11 mouse cellular contexts compared by ENCODE assay signal in genomic region chr10:80835617-80836016, GRCm38 (mm10). TPM values are rescaled to one million over a fixed set of nuclear protein-coding genes. Genes with fewer than 3 reads are reported as not detected.
A peak's percentile ranks its signal among the peaks of the same experiment; 100 is the strongest.
DNase-seq lines count a peak whose midpoint lies in the region; ATAC-seq and TF ChIP-seq lines count a peak whose summit lies in the region.
"Had no signal": no experiment of that assay in that cellular context is flagged by ENCODE, and none has a peak within 500 bp of the region (broad histone marks: within the 10 kb centered on the region; RNA-seq: fewer than 3 reads in every experiment).

No protein-coding gene starts in this region.

- no peaks in the 10 kb centered on the region for H3K27me3 ChIP-seq in forebrain, postnatal 0 days (ENCODE audit: insufficient read depth, low read length)
- H3K27me3 ChIP-seq in forebrain, embryonic 15.5 days = peaks cover 18% of the 10 kb centered on the region
- peaks cover 29% of the 10 kb centered on the region for H3K27me3 ChIP-seq in neural tube, embryonic 11.5 days (ENCODE audit: control insufficient read depth, insufficient read depth, low read length)
- H3K27me3 ChIP-seq in hindbrain, embryonic 14.5 days (ENCODE audit: control insufficient read depth, insufficient read depth, low read length) = peaks cover 36% of the 10 kb centered on the region
- peaks cover 42% of the 10 kb centered on the region for H3K27me3 ChIP-seq in neural tube, embryonic 13.5 days

- no peak for TF ChIP-seq CTCF in forebrain, postnatal 0 days (IDR thresholded peaks at IDR 0.05; ENCODE audit: low read depth)

- no peak overlapping the region for H3K4me3 ChIP-seq in forebrain, postnatal 0 days (ENCODE audit: low read depth, low read length)
- no peak overlapping the region for H3K4me3 ChIP-seq in forebrain, embryonic 15.5 days
- H3K4me3 ChIP-seq in neural tube, embryonic 11.5 days (ENCODE audit: low read depth, low read length) = 0 out of 2 replicates have a peak overlapping the region, but pooled peaks have one; percentile 3
- H3K4me3 ChIP-seq in hindbrain, embryonic 14.5 days (replicated peaks; ENCODE audit: low read length) = peak overlapping the region; percentile 5; the same call in 1 of the 2 replicates
- H3K4me3 ChIP-seq in neural tube, embryonic 13.5 days = no peak overlapping the region

- peaks cover 23% of the 10 kb centered on the region for H3K36me3 ChIP-seq in forebrain, postnatal 0 days (ENCODE audit: insufficient read depth)
- 0 out of 2 replicates have a peak, but pooled peaks cover 4% of the 10 kb centered on the region for H3K36me3 ChIP-seq in forebrain, embryonic 15.5 days
- H3K36me3 ChIP-seq in neural tube, embryonic 11.5 days (ENCODE audit: control insufficient read depth, insufficient read depth, low read length) = no peaks in the 10 kb centered on the region
- H3K36me3 ChIP-seq in hindbrain, embryonic 14.5 days (replicated peaks; ENCODE audit: control insufficient read depth, insufficient read depth) = peaks cover 17% of the 10 kb centered on the region; the same call in 1 of the 2 replicates
- peaks cover 16% of the 10 kb centered on the region for H3K36me3 ChIP-seq in neural tube, embryonic 13.5 days

- no peak overlapping the region for H3K27ac ChIP-seq in forebrain, postnatal 0 days (ENCODE audit: low read depth, low read length)
- no peak overlapping the region for H3K27ac ChIP-seq in forebrain, embryonic 15.5 days (replicated peaks)
- no peak overlapping the region for H3K27ac ChIP-seq in neural tube, embryonic 11.5 days (ENCODE audit: low read depth, low read length)
- no peak overlapping the region for H3K27ac ChIP-seq in hindbrain, embryonic 14.5 days
- H3K27ac ChIP-seq in neural tube, embryonic 13.5 days (replicated peaks) = no peak overlapping the region

- 0 out of 2 replicates have a peak, but pooled peaks have one; percentile 11 for ATAC-seq in forebrain, postnatal 0 days
- no peak for ATAC-seq in forebrain, embryonic 15.5 days (replicated peaks)
- ATAC-seq in neural tube, embryonic 11.5 days (ENCODE audit: insufficient read depth, low FRiP score, low TSS enrichment) = no peak
- ATAC-seq in hindbrain, embryonic 14.5 days (ENCODE audit: low FRiP score) = no peak
- no peak for ATAC-seq in neural tube, embryonic 13.5 days (ENCODE audit: low read depth)

- no peaks in the 10 kb centered on the region for H3K9me3 ChIP-seq in forebrain, postnatal 0 days (ENCODE audit: low read length)
- H3K9me3 ChIP-seq in forebrain, embryonic 15.5 days = no peaks in the 10 kb centered on the region
- no peaks in the 10 kb centered on the region for H3K9me3 ChIP-seq in neural tube, embryonic 11.5 days (ENCODE audit: control insufficient read depth, low read length)
- H3K9me3 ChIP-seq in hindbrain, embryonic 14.5 days (ENCODE audit: control insufficient read depth, low read length) = no peaks in the 10 kb centered on the region
- no peaks in the 10 kb centered on the region; the same call in 1 of the 2 replicates for H3K9me3 ChIP-seq in neural tube, embryonic 13.5 days

- no peak overlapping the region for H3K9ac ChIP-seq in forebrain, postnatal 0 days
- no peak overlapping the region for H3K9ac ChIP-seq in forebrain, embryonic 15.5 days (replicated peaks)
- no peak overlapping the region for H3K9ac ChIP-seq in neural tube, embryonic 11.5 days (ENCODE audit: low read length)
- H3K9ac ChIP-seq in hindbrain, embryonic 14.5 days = peak overlapping the region; percentile 16; the same call in 1 of the 2 replicates
- 0 out of 2 replicates have a peak overlapping the region, but pooled peaks have one; percentile 8 for H3K9ac ChIP-seq in neural tube, embryonic 13.5 days

- no peak for DNase-seq in forebrain, postnatal 0 days
- DNase-seq in neural tube, embryonic 11.5 days (ENCODE audit: low spot score) = no peak
- no peak for DNase-seq in neural tube, embryonic 10.5 days (ENCODE audit: extremely low spot score, low spot score)
- no peak for DNase-seq in hindbrain, embryonic 14.5 days (ENCODE audit: low spot score)
- no peak for DNase-seq in layer of hippocampus, adult 11-12 months (ENCODE audit: low spot score)
- DNase-seq in kidney, postnatal 25 days = no peak
- DNase-seq: adrenal gland, adult 2 months; gastrocnemius, postnatal 14 days; thymus, postnatal 14 days had no signal

- no peak overlapping the region for H3K4me2 ChIP-seq in forebrain, postnatal 0 days (ENCODE audit: low read depth)
- H3K4me2 ChIP-seq in forebrain, embryonic 15.5 days (replicated peaks) = no peak overlapping the region
- no peak overlapping the region for H3K4me2 ChIP-seq in neural tube, embryonic 11.5 days (ENCODE audit: low read depth)
- peak overlapping the region; percentile 19 for H3K4me2 ChIP-seq in hindbrain, embryonic 14.5 days (replicated peaks)
- H3K4me2 ChIP-seq in neural tube, embryonic 13.5 days = peak overlapping the region; percentile 27

- no peaks in the 10 kb centered on the region for H3K4me1 ChIP-seq in forebrain, postnatal 0 days (ENCODE audit: insufficient read depth)
- H3K4me1 ChIP-seq in forebrain, embryonic 15.5 days = no peaks in the 10 kb centered on the region
- peaks cover 7% of the 10 kb centered on the region; the same call in 1 of the 2 replicates for H3K4me1 ChIP-seq in neural tube, embryonic 11.5 days (ENCODE audit: control insufficient read depth, insufficient read depth, low read length)
- no peaks in the 10 kb centered on the region for H3K4me1 ChIP-seq in hindbrain, embryonic 14.5 days (replicated peaks; ENCODE audit: control insufficient read depth, insufficient read depth, low read length)
- peaks cover 19% of the 10 kb centered on the region for H3K4me1 ChIP-seq in neural tube, embryonic 13.5 days (replicated peaks)

- 63% methylated on average over 30 of the region's 30 CpGs for WGBS in forebrain, postnatal 0 days
- WGBS in forebrain, embryonic 15.5 days = 62% methylated on average over 30 of the region's 30 CpGs
- WGBS in neural tube, embryonic 11.5 days = 53% methylated on average over 30 of the region's 30 CpGs
- WGBS in hindbrain, embryonic 14.5 days = 38% methylated on average over 30 of the region's 30 CpGs
- 45% methylated on average over 30 of the region's 30 CpGs for WGBS in neural tube, embryonic 13.5 days

RNA-seq across cellular contexts. Expression of gene Lingo3, which starts 8.2 kb away (rescaled TPM):
- 23.3 and 23.7 TPM in 2 replicates for total RNA-seq in forebrain, postnatal 0 days (2014; rRNA removed)
- 18.5 and 20.3 TPM in 2 replicates for polyA plus RNA-seq in forebrain, postnatal 0 days (2015; fragmentation: Nextera tagmentation; extraction: Ambion mirVana)
- 4.4 and 5.5 TPM in 2 replicates for polyA plus RNA-seq in forebrain, embryonic 15.5 days (2015; fragmentation: Nextera tagmentation; extraction: Ambion mirVana)
- polyA plus RNA-seq in neural tube, embryonic 11.5 days (2014; fragmentation: Nextera tagmentation; extraction: Ambion mirVana) = 0.40 and 0.66 TPM in 2 replicates
- 9.9 and 14.3 TPM in 2 replicates for polyA plus RNA-seq in hindbrain, embryonic 14.5 days (2014; fragmentation: Nextera tagmentation; extraction: Ambion mirVana)
- polyA plus RNA-seq in neural tube, embryonic 13.5 days (2015; fragmentation: Nextera tagmentation; extraction: Ambion mirVana) = 2.3 and 3.2 TPM in 2 replicates

RNA-seq across cellular contexts. Expression of gene Oaz1, which starts 9.2 kb away (rescaled TPM):
- 1,019 and 1,040 TPM in 2 replicates for total RNA-seq in forebrain, postnatal 0 days (2014; rRNA removed)
- polyA plus RNA-seq in forebrain, postnatal 0 days (2015; fragmentation: Nextera tagmentation; extraction: Ambion mirVana) = 1,146 and 1,244 TPM in 2 replicates
- polyA plus RNA-seq in forebrain, embryonic 15.5 days (2015; fragmentation: Nextera tagmentation; extraction: Ambion mirVana) = 1,419 and 1,463 TPM in 2 replicates
- polyA plus RNA-seq in neural tube, embryonic 11.5 days (2014; fragmentation: Nextera tagmentation; extraction: Ambion mirVana) = 1,810 and 1,847 TPM in 2 replicates
- polyA plus RNA-seq in hindbrain, embryonic 14.5 days (2014; fragmentation: Nextera tagmentation; extraction: Ambion mirVana) = 1,195 and 1,204 TPM in 2 replicates
- polyA plus RNA-seq in neural tube, embryonic 13.5 days (2015; fragmentation: Nextera tagmentation; extraction: Ambion mirVana) = 1,173 and 1,183 TPM in 2 replicates

RNA-seq across cellular contexts. Expression of gene Lsm7, which starts 19.4 kb away (rescaled TPM):
- 158 and 292 TPM in 2 replicates for total RNA-seq in forebrain, postnatal 0 days (2014; rRNA removed)
- 306 and 392 TPM in 2 replicates for polyA plus RNA-seq in forebrain, postnatal 0 days (2015; fragmentation: Nextera tagmentation; extraction: Ambion mirVana)
- polyA plus RNA-seq in forebrain, embryonic 15.5 days (2015; fragmentation: Nextera tagmentation; extraction: Ambion mirVana) = 268 and 279 TPM in 2 replicates
- polyA plus RNA-seq in neural tube, embryonic 11.5 days (2014; fragmentation: Nextera tagmentation; extraction: Ambion mirVana) = 305 and 307 TPM in 2 replicates
- 241 and 287 TPM in 2 replicates for polyA plus RNA-seq in hindbrain, embryonic 14.5 days (2014; fragmentation: Nextera tagmentation; extraction: Ambion mirVana)
- 199 and 218 TPM in 2 replicates for polyA plus RNA-seq in neural tube, embryonic 13.5 days (2015; fragmentation: Nextera tagmentation; extraction: Ambion mirVana)

RNA-seq across cellular contexts. Expression of gene Sppl2b, which starts 19.5 kb away (rescaled TPM):
- 79.2 and 90.3 TPM in 2 replicates for total RNA-seq in forebrain, postnatal 0 days (2014; rRNA removed)
- polyA plus RNA-seq in forebrain, postnatal 0 days (2015; fragmentation: Nextera tagmentation; extraction: Ambion mirVana) = 64.6 and 74.4 TPM in 2 replicates
- polyA plus RNA-seq in forebrain, embryonic 15.5 days (2015; fragmentation: Nextera tagmentation; extraction: Ambion mirVana) = 58.7 and 61.0 TPM in 2 replicates
- polyA plus RNA-seq in neural tube, embryonic 11.5 days (2014; fragmentation: Nextera tagmentation; extraction: Ambion mirVana) = 31.2 and 34.2 TPM in 2 replicates
- polyA plus RNA-seq in hindbrain, embryonic 14.5 days (2014; fragmentation: Nextera tagmentation; extraction: Ambion mirVana) = 69.3 and 70.3 TPM in 2 replicates
- 62.0 and 66.2 TPM in 2 replicates for polyA plus RNA-seq in neural tube, embryonic 13.5 days (2015; fragmentation: Nextera tagmentation; extraction: Ambion mirVana)

RNA-seq across cellular contexts. Expression of gene Jsrp1, which starts 22.3 kb away (rescaled TPM):
- 0.38 TPM in 1 of 2 replicates, not detected in the other for total RNA-seq in forebrain, postnatal 0 days (2014; rRNA removed)
- 0.70 and 0.76 TPM in 2 replicates for polyA plus RNA-seq in forebrain, postnatal 0 days (2015; fragmentation: Nextera tagmentation; extraction: Ambion mirVana)
- 0.31 TPM in 1 of 2 replicates, not detected in the other for polyA plus RNA-seq in forebrain, embryonic 15.5 days (2015; fragmentation: Nextera tagmentation; extraction: Ambion mirVana)
- 1.6 and 1.9 TPM in 2 replicates for polyA plus RNA-seq in neural tube, embryonic 11.5 days (2014; fragmentation: Nextera tagmentation; extraction: Ambion mirVana)
- 0.37 and 0.96 TPM in 2 replicates for polyA plus RNA-seq in hindbrain, embryonic 14.5 days (2014; fragmentation: Nextera tagmentation; extraction: Ambion mirVana)
- polyA plus RNA-seq in neural tube, embryonic 13.5 days (2015; fragmentation: Nextera tagmentation; extraction: Ambion mirVana) = 0.76 and 1.1 TPM in 2 replicates

Comparison
In these comparisons a context has a peak if more than half of its experiments do, and no peak if none do; other contexts are left out.
1. H3K4me2 ChIP-seq: peak in hindbrain, embryonic 14.5 days (single experiment) and neural tube, embryonic 13.5 days (single experiment); none in forebrain, postnatal 0 days (single experiment), forebrain, embryonic 15.5 days (single experiment) and neural tube, embryonic 11.5 days (single experiment).
2. H3K4me3 ChIP-seq: peak in neural tube, embryonic 11.5 days (single experiment) and hindbrain, embryonic 14.5 days (single experiment); none in forebrain, postnatal 0 days (single experiment), forebrain, embryonic 15.5 days (single experiment) and neural tube, embryonic 13.5 days (single experiment).
3. H3K9ac ChIP-seq: peak in hindbrain, embryonic 14.5 days (single experiment) and neural tube, embryonic 13.5 days (single experiment); none in forebrain, postnatal 0 days (single experiment), forebrain, embryonic 15.5 days (single experiment) and neural tube, embryonic 11.5 days (single experiment).